Mouse (Mus musculus): ENCODE results near the gene Fcrls.

Fcrls gene

DNA sequence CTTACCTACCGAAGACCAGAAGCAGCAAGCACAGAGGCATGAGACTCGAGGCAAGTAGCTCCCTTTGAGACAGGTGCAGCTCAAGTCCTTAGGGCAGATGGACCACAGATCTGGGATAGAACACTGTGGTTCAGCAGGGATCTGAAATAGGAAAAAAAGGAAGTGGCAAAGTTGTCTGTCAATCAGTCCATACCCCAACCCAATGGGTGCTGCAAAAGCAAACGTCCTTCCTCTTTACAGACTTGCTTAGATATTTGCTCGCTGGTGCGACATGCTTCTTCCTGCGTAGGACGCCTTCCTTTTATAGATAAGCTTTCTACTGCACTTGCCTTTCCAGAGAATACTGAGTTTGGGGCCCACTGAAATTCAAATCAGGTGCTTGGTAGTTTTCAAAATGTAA lies at the start of gene Fcrls:
Gene Fcrls, minus strand, starts transcription at position 303 of the 400 bp plus-strand sequence.
- no peak for DNase-seq

DNA sequence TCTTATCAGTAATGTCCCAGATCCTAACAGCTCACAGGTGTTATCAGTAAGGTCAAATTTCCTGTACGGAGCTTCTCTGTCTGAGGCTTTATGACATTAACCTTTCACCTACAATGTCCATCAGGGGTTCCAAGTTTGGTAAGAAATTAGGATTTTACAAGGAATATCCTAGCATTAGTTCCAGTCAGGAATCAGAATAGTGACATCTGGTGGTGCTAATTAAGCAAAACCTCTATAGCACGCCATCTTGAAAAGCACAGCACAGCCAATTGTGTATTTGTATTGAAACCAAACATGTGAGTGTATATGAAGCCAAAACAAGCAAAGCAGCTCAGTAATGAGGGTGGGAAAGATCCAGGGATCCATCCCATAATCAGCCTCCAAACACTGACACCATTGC lies 46.4 kb upstream of the Fcrls start:
- no peak for DNase-seq

DNA sequence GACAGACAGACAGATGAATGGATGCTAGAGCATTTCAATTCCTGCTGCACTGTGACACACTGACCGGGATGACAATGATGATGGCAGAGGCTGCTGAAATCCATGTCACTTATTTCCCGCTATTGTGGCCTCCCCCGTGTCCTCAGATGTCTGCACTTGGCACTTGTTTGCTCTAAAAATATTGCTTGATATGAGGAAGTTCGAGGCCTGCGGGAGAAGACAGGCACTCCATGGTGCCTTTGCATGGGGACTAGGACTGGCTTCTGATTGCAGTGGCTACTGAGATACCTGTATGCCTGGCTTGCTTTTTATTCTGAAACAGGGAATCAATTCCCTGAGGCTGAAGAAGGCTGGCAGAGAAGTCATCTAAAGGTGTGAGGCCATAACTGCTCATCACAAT lies 36.4 kb upstream of the Fcrls start:
- DNase-seq, result no peak

DNA sequence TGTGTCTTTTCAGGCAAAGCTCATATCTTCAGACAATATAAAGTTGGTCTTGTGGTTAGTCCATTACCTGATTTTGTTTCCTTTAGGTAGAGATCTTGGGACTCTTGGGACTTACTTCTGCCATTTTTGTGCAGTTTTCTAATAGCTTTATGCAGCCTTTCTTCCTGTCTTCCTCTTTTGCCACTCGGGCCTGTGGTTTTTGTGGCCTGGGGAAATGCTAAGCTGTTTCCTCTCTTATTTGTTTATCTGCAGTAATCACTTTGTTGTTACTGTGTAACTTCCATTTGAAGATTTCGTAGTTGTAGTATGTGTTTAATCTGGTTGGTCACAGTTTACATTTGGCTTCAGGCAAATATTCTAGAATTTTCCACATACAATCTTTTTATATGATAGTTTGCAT lies 10.8 kb upstream of the Fcrls start:
- no peak for DNase-seq

DNA sequence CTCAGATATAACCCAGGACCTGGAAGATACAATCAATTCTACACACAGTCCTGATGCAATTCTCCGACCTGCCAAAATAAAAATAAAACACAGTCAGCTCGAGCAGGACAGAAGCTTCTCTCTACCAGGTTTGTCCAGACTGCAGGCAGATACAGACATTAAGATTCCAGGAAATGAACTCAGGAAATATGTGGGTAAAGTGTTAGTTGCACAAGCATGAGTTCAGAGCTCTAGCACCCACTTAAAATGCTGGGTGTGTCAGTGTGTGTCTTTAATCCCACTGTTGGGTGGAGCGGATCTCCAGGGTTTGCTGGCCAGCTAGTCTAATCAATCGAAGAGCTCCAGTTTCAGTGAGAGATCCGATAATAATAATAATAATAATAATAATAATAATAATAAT lies 3.0 kb upstream of the Fcrls start:
- DNase-seq, result no peak

DNA sequence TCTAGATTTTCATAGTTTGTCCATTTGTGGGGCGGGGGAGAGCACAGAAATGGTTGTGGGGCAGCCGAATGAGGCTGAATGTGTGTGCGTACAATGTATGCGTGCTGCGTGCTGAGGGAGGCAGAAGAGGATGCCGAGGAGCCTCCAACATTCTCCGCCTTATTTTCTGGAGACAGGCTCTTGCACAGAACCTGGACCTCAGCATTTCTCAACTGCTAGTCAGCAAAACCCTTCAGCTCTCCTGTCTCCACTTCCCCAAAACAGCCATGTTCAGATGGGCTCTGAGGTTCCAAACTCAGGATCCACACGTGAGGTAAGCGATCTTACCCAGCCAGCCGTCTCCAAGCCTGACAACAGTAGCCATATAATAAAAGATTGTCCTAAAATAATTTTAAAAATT lies 8.3 kb downstream of the Fcrls start:
- no peak for DNase-seq

DNA sequence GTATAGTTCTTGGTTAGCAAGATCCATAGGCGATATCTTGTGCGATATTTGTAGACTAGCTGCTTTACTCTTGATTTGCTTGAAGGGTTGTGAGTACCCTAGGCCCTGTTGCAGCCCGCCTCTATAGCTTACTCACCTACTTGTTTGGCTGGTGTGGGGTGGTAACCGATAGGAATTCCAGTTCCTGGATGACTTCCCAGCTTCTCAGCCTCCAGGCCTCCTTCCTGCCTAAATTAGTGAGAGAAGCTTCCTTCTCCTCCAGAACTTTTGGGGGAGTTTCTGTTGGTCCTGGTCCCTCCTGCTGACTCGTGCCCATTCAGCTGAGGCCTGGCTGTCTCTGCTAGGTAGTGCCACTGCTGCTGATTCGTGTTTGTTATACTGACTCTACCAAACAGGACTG lies 14.0 kb downstream of the Fcrls start:
- no peak for DNase-seq

DNA sequence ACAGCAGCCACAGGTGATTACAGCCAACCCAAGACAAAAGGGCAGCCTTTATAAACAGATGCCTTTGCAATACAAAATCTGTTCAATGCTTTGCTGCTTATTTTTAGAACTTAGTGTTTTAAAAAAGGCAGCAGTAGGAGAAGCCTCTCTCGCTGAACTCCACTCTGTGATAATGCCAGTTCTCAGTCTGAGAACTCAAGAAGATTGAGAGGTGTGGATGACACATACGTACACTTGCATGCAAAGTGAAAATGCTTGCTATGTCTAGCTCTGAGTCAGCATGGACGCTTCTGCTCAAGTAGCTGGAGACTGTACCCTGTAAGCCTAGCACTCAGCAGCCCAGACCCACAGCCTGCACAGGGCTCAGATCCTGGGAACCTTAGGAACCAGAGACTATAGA lies 16.2 kb downstream of the Fcrls start:
- DNase-seq, result no peak

DNA sequence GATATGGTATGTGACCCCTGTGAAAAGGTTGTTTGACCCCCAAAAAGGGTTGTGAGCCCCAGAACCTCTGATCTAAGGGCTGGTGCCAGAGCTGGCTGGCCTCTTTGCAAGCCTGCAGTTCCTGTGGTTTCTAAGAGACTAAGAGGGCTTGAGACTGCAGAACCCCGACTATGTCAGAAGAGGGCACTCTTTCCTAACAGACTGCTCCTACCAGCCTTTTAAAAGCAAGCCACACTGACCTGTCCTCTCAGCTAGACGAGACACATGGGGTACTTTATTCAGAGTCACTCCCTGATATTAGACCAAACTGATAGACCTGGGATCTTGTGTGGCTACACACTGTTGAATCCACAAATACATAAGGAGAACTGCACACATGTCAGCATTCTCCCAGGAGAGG lies 19.9 kb downstream of the Fcrls start:
- DNase-seq, result peak; percentile 52

DNA sequence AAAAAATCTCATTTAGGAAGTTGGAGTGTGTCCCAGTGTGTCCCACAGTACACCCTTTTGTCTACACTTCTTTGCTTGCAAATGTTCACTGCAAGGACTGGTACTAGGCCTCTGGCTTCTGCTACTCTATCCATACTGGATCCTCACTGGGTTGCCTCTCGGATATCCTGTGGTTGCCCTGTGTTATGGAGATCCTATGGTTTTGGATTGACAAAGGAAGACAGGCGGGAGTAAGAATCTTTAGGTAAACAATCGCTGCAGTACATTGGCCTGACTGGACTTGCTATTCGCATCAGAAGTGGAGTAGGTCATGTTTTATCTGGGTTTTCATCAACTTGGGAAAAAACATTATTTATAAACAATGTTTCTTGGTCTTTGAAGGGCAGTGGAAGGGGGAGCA lies 22.6 kb downstream of the Fcrls start:
- DNase-seq, result no peak

DNA sequence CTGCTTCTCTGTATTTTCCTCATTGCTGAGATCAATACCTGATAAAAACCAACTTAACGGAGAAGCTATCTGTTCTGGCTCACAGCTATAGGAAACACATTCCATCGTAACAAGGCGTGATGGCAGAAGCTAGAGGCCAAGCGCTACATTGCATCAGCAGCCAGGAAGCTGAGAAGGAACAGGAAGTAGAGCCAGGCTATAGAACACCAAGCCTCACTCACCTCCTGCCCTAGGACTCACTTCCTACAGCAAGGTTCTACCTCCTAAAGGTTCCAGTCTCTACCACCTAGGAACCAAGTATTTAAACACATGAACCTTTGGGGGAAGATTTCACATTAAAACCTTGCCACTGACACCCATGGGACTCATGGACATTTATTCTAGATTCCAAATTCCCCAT lies 39.9 kb downstream of the Fcrls start:
- DNase-seq, result no peak

DNA sequence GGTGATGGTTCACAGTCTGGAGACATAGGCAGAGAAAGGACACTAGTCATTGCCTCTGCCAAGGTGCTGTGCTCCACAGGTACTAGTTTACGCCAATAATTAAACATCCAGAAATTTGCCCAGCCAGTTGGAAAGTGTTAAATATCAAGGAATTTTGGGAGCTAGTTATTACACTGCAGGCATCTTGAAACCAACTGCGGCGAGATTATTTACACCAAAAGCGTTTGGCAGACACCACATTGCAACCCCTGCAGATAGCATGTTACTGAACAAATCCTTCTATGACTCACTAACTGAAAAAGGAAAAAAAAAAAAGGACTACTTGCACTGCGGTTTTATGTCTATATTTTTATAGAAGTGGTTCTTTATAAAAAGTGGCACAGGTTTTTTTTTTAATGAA lies 41.2 kb downstream of the Fcrls start:
- no peak for DNase-seq

DNA sequence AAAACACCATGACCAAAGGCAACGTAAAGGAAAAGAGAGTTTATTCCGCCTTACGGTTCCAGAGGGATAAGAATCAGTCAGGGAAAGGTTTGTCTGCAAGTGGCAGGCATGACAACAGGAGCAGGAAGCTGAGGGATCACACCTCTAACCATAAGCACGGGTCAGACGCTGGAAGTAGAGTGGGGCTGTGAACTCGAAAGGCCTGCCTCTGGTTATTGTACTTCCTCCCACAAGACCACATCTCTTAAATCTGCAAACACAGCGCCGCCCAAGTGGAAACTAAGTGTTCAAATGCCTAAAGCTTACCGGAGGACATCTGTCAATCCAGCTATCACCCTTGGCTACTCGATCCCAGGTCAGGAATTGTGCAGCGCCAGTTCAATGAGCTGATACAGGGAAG lies 48.4 kb downstream of the Fcrls start:
- DNase-seq, result no peak

DNA sequence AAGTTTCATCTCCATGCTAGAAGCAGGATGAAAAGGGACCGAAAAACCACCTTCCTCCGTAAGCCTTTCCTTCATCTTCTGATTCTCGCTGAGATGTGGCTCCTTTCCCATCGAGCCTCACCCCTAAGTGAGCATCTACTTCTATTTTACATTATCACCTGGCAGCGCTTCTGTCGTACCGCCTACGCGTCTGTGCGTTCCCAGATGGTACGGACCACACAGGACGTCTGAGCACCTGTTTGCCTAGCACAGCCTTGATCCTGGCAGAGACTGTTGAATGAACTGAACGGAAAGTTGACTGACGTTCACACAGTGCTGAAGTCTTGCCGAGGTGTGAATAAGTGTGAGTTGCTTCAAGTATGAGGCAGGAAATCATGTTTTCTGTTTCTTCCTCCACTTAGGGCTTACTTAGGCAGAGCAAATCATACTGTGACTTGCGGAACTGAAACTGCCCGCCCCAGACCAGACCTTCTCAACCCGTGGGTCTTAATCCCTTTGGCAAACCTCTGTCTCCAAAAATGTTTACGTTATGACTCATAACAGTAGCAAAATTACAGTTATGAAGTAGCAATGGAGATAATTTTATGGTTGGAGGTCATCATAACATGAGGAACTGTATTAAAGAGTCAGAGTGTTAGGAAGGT lies 49.2 kb downstream of the Fcrls start:
- DNase-seq, result no peak

DNA sequence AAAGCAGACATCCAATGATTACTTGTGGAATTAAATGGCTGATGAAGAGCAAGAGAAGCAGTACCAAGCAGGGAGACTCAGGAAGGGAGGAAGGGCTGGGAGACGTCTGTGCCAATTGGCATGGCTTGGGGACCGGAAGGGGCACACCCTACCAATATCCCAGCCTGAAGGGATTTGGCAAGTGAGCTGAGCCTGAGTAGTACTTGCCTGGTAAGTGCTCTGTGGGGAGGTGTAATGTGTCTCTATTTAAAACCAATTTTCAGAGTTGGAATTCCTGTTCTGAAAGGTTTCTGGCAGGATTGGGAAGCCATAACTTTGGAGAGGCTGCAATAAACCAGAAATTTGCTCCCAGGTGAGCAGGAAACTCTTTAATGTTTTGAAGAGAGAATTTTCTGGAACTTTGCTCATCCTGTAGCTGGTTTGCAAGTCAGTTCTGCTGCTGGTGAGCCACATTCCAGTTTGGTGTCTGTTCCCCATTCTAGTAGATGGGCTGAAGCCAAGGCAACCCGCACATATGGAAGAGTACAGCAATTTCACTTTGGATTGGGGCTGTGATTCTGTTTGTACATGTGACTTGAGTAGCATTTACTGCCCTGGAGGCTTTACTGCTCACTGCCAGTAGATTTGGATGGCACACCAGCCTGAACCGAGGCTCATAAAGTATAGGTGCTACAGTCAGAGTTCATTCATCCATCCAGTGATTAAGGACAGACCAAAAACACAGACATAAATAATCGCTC lies 57.0 kb downstream of the Fcrls start:
- no peak for DNase-seq

All from lung, postnatal 10 days (tissue).